Mouse (Mus musculus) forebrain, embryonic 13.5 days (tissue): Measurements from ENCODE around the gene Nfam1. TPM values are rescaled to one million over a fixed set of nuclear protein-coding genes. Genes with fewer than 3 reads are reported as not detected.
"Not testable (repeated sequence)": the region's sequence is repeated elsewhere in the genome, so short reads cannot be mapped to it uniquely, and the experiment has no call there.

Experiments
- ATAC-seq: fragments of 200-750 bp; cut with Nextera tagmentation; 2 replicates; pipeline ENCODE4 v1.8.0; 2017
- H3K27ac ChIP-seq: fragments of 300-500 bp; sonication (generic); 2 replicates; pipeline ENCODE4 v1.5.1; 2015; ENCODE audit warnings: inconsistent platforms, mild to moderate bottlenecking, moderate library complexity
- H3K27me3 ChIP-seq: fragments of 300-500 bp; sonication (generic); 2 replicates; pipeline ENCODE4 v1.6.1; 2015; ENCODE audit warnings: mild to moderate bottlenecking, inconsistent platforms
- H3K36me3 ChIP-seq: fragments of 300-500 bp; sonication (generic); 2 replicates; pipeline ENCODE4 v1.6.1; 2015; ENCODE audit warnings: mild to moderate bottlenecking, inconsistent platforms; ENCODE audit not compliant: poor library complexity, severe bottlenecking
- H3K4me1 ChIP-seq: fragments of 300-500 bp; sonication (generic); 2 replicates; pipeline ENCODE4 v1.6.1; 2015; ENCODE audit warnings: inconsistent platforms
- H3K4me2 ChIP-seq: fragments of 300-500 bp; sonication (generic); 2 replicates; pipeline ENCODE4 v1.6.1; 2015; ENCODE audit warnings: inconsistent platforms, mild to moderate bottlenecking, moderate library complexity
- H3K4me3 ChIP-seq: fragments of 300-500 bp; sonication (generic); 2 replicates; pipeline ENCODE4 v1.5.1; 2015; ENCODE audit warnings: mild to moderate bottlenecking, inconsistent platforms
- H3K9ac ChIP-seq: fragments of 300-500 bp; sonication (generic); 2 replicates; pipeline ENCODE4 v1.6.1; 2015; ENCODE audit warnings: mild to moderate bottlenecking, inconsistent platforms
- H3K9me3 ChIP-seq: fragments of 300-500 bp; sonication (generic); replicated peaks from 2 replicates; pipeline ENCODE4 v1.6.1; 2016; ENCODE audit warnings: inconsistent platforms
- WGBS: fragments of 180-500 bp; shearing (Covaris S2); methylation state at CpG from one replicate; pipeline ENCODE4 v1.1.7; 2015; 5-methylcytosine and 5-hydroxymethylcytosine counted together
- polyA plus RNA-seq: library from polyadenylated mRNA; unstranded; fragments of >200 nt; fragmentation: Nextera tagmentation; extraction: Ambion mirVana; gene quantifications from 2 replicates; pipeline ENCODE4 v1.2.1, GENCODE M21; 2015

Nfam1 gene
- polyA plus RNA-seq, 1 experiment from 2014 or later: 1.5 TPM

- Histone ChIP-seq H3K4me2 (peak overlapping the region; percentile 69), H3K27ac (peak overlapping the region; percentile 89), H3K27me3 (no peaks in the 10 kb centered on the region), H3K4me1 (peaks cover 47% of the 10 kb centered on the region), H3K4me3 (peak overlapping the region; percentile 37), H3K9ac (peak overlapping the region; percentile 62), H3K9me3 (no peaks in the 10 kb centered on the region), H3K36me3 (no peaks in the 10 kb centered on the region)
- peak; percentile 73 for ATAC-seq
- under 1% methylated on average over 29 of the region's 29 CpGs for WGBS
Measured at GRCm38 (mm10) chr15:83056378-83057083, 23.4 kb upstream of the Nfam1 start.

GRCm38 (mm10) chr15:83055569-83055968 lies 22.5 kb upstream of the Nfam1 start:
- H3K4me1 ChIP-seq: peaks cover 44% of the 10 kb centered on the region
- H3K27me3 ChIP-seq: no peaks in the 10 kb centered on the region
- 39% methylated on average over 5 of the region's 5 CpGs for WGBS
- no peak overlapping the region for H3K9ac ChIP-seq
- H3K9me3 ChIP-seq: no peaks in the 10 kb centered on the region
- H3K27ac ChIP-seq: peak overlapping the region; percentile 54
- no peak for ATAC-seq
- H3K36me3 ChIP-seq: no peaks in the 10 kb centered on the region
- H3K4me3 ChIP-seq: no peak overlapping the region
- H3K4me2 ChIP-seq: no peak overlapping the region; the same call in 1 of the 2 replicates

- 33% methylated on average over 11 of the region's 11 CpGs for WGBS
- Histone ChIP-seq H3K9me3 (no peaks in the 10 kb centered on the region), H3K27me3 (no peaks in the 10 kb centered on the region), H3K36me3 (no peaks in the 10 kb centered on the region), H3K4me1 (peaks cover 30% of the 10 kb centered on the region), H3K9ac (no peak overlapping the region), H3K4me3 (no peak overlapping the region), H3K27ac (no peak overlapping the region), H3K4me2 (no peak overlapping the region)
- ATAC-seq: no peak
Measured at GRCm38 (mm10) chr15:83053261-83053660, 20.2 kb upstream of the Nfam1 start.

- Histone ChIP-seq H3K4me2 (no peak overlapping the region), H3K9ac (no peak overlapping the region), H3K4me3 (no peak overlapping the region), H3K36me3 (no peaks in the 10 kb centered on the region), H3K9me3 (no peaks in the 10 kb centered on the region), H3K4me1 (peaks cover 30% of the 10 kb centered on the region), H3K27ac (no peak overlapping the region), H3K27me3 (no peaks in the 10 kb centered on the region)
- no peak for ATAC-seq
- WGBS: 64% methylated on average over 6 of the region's 6 CpGs
Measured at GRCm38 (mm10) chr15:83052341-83053104, 19.4 kb upstream of the Nfam1 start.

GRCm38 (mm10) chr15:83046730-83047129 lies 13.6 kb upstream of the Nfam1 start:
- WGBS: 83% methylated on average over 7 of the region's 7 CpGs
- no peak overlapping the region for H3K4me3 ChIP-seq
- no peak overlapping the region for H3K4me2 ChIP-seq
- peaks cover 3% of the 10 kb centered on the region for H3K9me3 ChIP-seq
- no peaks in the 10 kb centered on the region for H3K27me3 ChIP-seq
- no peak overlapping the region for H3K27ac ChIP-seq
- no peak for ATAC-seq
- H3K9ac ChIP-seq: no peak overlapping the region
- H3K36me3 ChIP-seq: no peaks in the 10 kb centered on the region
- peaks cover 23% of the 10 kb centered on the region for H3K4me1 ChIP-seq

GRCm38 (mm10) chr15:83046308-83046707 lies 13.2 kb upstream of the Nfam1 start:
- Histone ChIP-seq H3K4me2 (no peak overlapping the region), H3K4me1 (peaks cover 27% of the 10 kb centered on the region), H3K27me3 (no peaks in the 10 kb centered on the region), H3K27ac (no peak overlapping the region), H3K36me3 (no peaks in the 10 kb centered on the region), H3K9ac (no peak overlapping the region), H3K4me3 (no peak overlapping the region), H3K9me3 (peaks cover 3% of the 10 kb centered on the region)
- 97% methylated on average over 3 of the region's 3 CpGs for WGBS
- ATAC-seq: no peak

GRCm38 (mm10) chr15:83045565-83045964 lies 12.5 kb upstream of the Nfam1 start:
- H3K9ac ChIP-seq, ATAC-seq, H3K4me2 ChIP-seq, H3K27me3 ChIP-seq, H3K4me3 ChIP-seq, H3K27ac ChIP-seq, H3K36me3 ChIP-seq, H3K9me3 ChIP-seq: not testable (repeated sequence)
- peaks cover 30% of the 10 kb centered on the region for H3K4me1 ChIP-seq
- WGBS: 92% methylated on average over 5 of the region's 5 CpGs

- Histone ChIP-seq H3K36me3 (no peaks in the 10 kb centered on the region), H3K27me3 (no peaks in the 10 kb centered on the region), H3K4me2 (peak overlapping the region; percentile 52), H3K4me1 (peaks cover 41% of the 10 kb centered on the region), H3K9me3 (peaks cover 3% of the 10 kb centered on the region), H3K27ac (peak overlapping the region; percentile 78), H3K9ac (peak overlapping the region; percentile 56; the same call in 1 of the 2 replicates), H3K4me3 (no peak overlapping the region)
- ATAC-seq: no peak
- WGBS: 68% methylated on average over 22 of the region's 22 CpGs
Measured at GRCm38 (mm10) chr15:83043362-83043708, 10.2 kb upstream of the Nfam1 start.

- peak; percentile 75 for ATAC-seq
- Histone ChIP-seq H3K36me3 (no peaks in the 10 kb centered on the region), H3K27ac (peak overlapping the region; percentile 78), H3K9me3 (peaks cover 3% of the 10 kb centered on the region), H3K9ac (peak overlapping the region; percentile 56; the same call in 1 of the 2 replicates), H3K4me2 (peak overlapping the region; percentile 52), H3K4me3 (no peak overlapping the region; the same call in 1 of the 2 replicates), H3K4me1 (peaks cover 47% of the 10 kb centered on the region), H3K27me3 (no peaks in the 10 kb centered on the region)
- WGBS: 3% methylated on average over 6 of the region's 6 CpGs
Measured at GRCm38 (mm10) chr15:83042655-83043361, 9.7 kb upstream of the Nfam1 start.

GRCm38 (mm10) chr15:83040156-83040555 lies 7.0 kb upstream of the Nfam1 start:
- 37% methylated on average over 2 of the region's 2 CpGs for WGBS
- peaks cover 70% of the 10 kb centered on the region for H3K4me1 ChIP-seq
- no peaks in the 10 kb centered on the region for H3K9me3 ChIP-seq
- H3K4me3 ChIP-seq: no peak overlapping the region
- no peak overlapping the region for H3K9ac ChIP-seq
- no peak overlapping the region for H3K4me2 ChIP-seq
- no peak for ATAC-seq
- H3K27me3 ChIP-seq: no peaks in the 10 kb centered on the region
- H3K36me3 ChIP-seq: no peaks in the 10 kb centered on the region
- no peak overlapping the region for H3K27ac ChIP-seq

- H3K4me2 ChIP-seq: no peak overlapping the region
- H3K27ac ChIP-seq: no peak overlapping the region
- ATAC-seq: no peak
- H3K9ac ChIP-seq: no peak overlapping the region
- no peak overlapping the region for H3K4me3 ChIP-seq
- H3K9me3 ChIP-seq: no peaks in the 10 kb centered on the region
- H3K4me1 ChIP-seq: peaks cover 79% of the 10 kb centered on the region
- 42% methylated on average over 3 of the region's 3 CpGs for WGBS
- H3K27me3 ChIP-seq: no peaks in the 10 kb centered on the region
- H3K36me3 ChIP-seq: no peaks in the 10 kb centered on the region
Measured at GRCm38 (mm10) chr15:83038812-83039211, 5.7 kb upstream of the Nfam1 start.
